In the genomic region with DNA sequence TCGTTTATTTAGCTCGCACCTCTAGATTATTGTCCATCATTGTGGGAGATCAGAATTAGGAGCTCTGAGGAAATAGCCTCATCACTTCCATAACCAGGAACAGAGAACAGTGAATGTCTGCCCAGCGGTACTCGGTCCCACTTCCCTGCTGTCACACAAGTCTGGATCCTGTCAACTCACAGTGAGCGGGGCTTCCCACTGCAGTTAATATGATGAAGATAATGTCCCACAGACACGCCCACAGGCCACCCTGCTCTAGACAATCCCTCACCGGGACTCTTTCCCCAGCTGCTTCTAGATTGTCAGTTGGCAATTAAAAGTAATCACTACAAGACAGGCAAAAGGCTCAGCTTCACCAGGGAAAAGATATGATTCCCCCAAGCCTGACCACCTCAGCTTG, we compare ENCODE assay signal across 15 mouse cellular contexts.
DNase-seq lines count a peak whose midpoint lies in the region; ATAC-seq and TF ChIP-seq lines count a peak whose summit lies in the region.
"Had no signal": no experiment of that assay in that cellular context is flagged by ENCODE, and none has a peak within 500 bp of the region (broad histone marks: within the 10 kb centered on the region; RNA-seq: fewer than 3 reads in every experiment).

No protein-coding gene starts in this region.

- no peaks in the 10 kb centered on the region for H3K27me3 ChIP-seq in heart, embryonic 14.5 days (ENCODE audit: control insufficient read depth, insufficient read depth, low read length)
- no peaks in the 10 kb centered on the region for H3K27me3 ChIP-seq in heart, adult 2 months (ENCODE audit: control insufficient read depth, insufficient read depth, low read length)

- ATAC-seq in heart, embryonic 14.5 days (ENCODE audit: insufficient number of reproducible peaks, insufficient read depth, low FRiP score, low read depth), result peak; percentile 54; the same call in 1 of the 2 replicates
- no peak for ATAC-seq in CD4-positive, CD25-positive, alpha-beta regulatory T cell, adult 4 months

- intact Hi-C loops in heart, adult 2 months (cut with DNase I), result no loop called here
- intact Hi-C loops in heart, postnatal 10 days (cut with DNase I), result no loop called here

- DNase-seq in heart, adult 2 months, result no peak
- peak; percentile 20 to 39 for DNase-seq in kidney, postnatal 4 days
- DNase-seq in kidney, adult 9 months, result no peak
- DNase-seq in heart, postnatal 10 days, result peak; percentile 15 to 27
- peak; percentile 24 to 67 for DNase-seq in lung, postnatal 4 days
- no peak for DNase-seq in gastrocnemius, postnatal 25 days
- DNase-seq: adrenal gland, postnatal 14 days; cerebellum, adult 11 months; gastrocnemius, postnatal 36 days; right cerebral cortex, adult 18-20 months; thymus, postnatal 4 days had no signal

- WGBS in heart, embryonic 14.5 days, result 24% methylated on average over 7 of the region's 7 CpGs
- WGBS in heart, adult 2 months, result 42% methylated on average over 7 of the region's 7 CpGs

- no peaks in the 10 kb centered on the region for H3K79me2 ChIP-seq in heart, adult 2 months (replicated peaks; ENCODE audit: control insufficient read depth, insufficient read depth, low read length)

- TF ChIP-seq EP300 in heart, adult 2 months (IDR thresholded peaks at IDR 0.05; ENCODE audit: insufficient read depth, low read depth, low read length), result no peak

- H3K36me3 ChIP-seq in heart, embryonic 14.5 days (ENCODE audit: control insufficient read depth, insufficient read depth, low read length), result no peaks in the 10 kb centered on the region
- no peaks in the 10 kb centered on the region for H3K36me3 ChIP-seq in heart, adult 2 months (ENCODE audit: control insufficient read depth, insufficient read depth, low read length)
- H3K36me3 ChIP-seq: embryonic facial prominence, embryonic 10.5 days had no signal

- peak overlapping the region; percentile 48 to 62 for H3K27ac ChIP-seq in heart, embryonic 14.5 days (replicated peaks in 1 of 2; ENCODE audit: control insufficient read depth in 1 of 2, insufficient read depth in 1 of 2, low read depth in 2 of 2, low read length in 2 of 2)
- H3K27ac ChIP-seq in heart, adult 2 months, result no peak overlapping the region
- H3K27ac ChIP-seq: embryonic facial prominence, embryonic 10.5 days; macrophage had no signal

- TF ChIP-seq CTCF in heart, adult 2 months (IDR thresholded peaks at IDR 0.05), result no peak

- no peak overlapping the region for H3K4me3 ChIP-seq in heart, embryonic 14.5 days (ENCODE audit: control insufficient read depth in 1 of 2, insufficient read depth in 1 of 2, low read depth in 1 of 2, low read length in 2 of 2)
- no peak overlapping the region for H3K4me3 ChIP-seq in heart, adult 2 months
- H3K4me3 ChIP-seq: embryonic facial prominence, embryonic 10.5 days had no signal

- no peaks in the 10 kb centered on the region for H3K9me3 ChIP-seq in heart, embryonic 14.5 days (ENCODE audit: control insufficient read depth, low read length)
- H3K9me3 ChIP-seq: embryonic facial prominence, embryonic 10.5 days had no signal

- H3K9ac ChIP-seq in heart, embryonic 14.5 days (ENCODE audit: low read length), result no peak overlapping the region
- no peak overlapping the region for H3K9ac ChIP-seq in heart, adult 2 months (ENCODE audit: low read depth, low read length)

- H3K4me2 ChIP-seq in heart, embryonic 14.5 days (ENCODE audit: low read length), result no peak overlapping the region

- TF ChIP-seq POLR2A in heart, adult 2 months (IDR thresholded peaks at IDR 0.05; ENCODE audit: insufficient read depth, low read depth, low read length), result no peak

- peaks cover 6 to 18% of the 10 kb centered on the region in 2 experiments for H3K4me1 ChIP-seq in heart, embryonic 14.5 days (ENCODE audit: control insufficient read depth in 2 of 2, insufficient read depth in 2 of 2, low read length in 2 of 2)
- no peaks in the 10 kb centered on the region; the same call in 1 of the 2 replicates for H3K4me1 ChIP-seq in heart, adult 2 months (ENCODE audit: control insufficient read depth, insufficient read depth, low read length)

Comparison
In these comparisons a context has a peak if more than half of its experiments do, and no peak if none do; other contexts are left out.
1. DNase-seq: peak in kidney, postnatal 4 days (2 of 2), heart, postnatal 10 days (2 of 2) and lung, postnatal 4 days (2 of 2); none in heart, adult 2 months (0 of 2), kidney, adult 9 months (single experiment) and gastrocnemius, postnatal 25 days (single experiment).